Mouse (Mus musculus) layer of hippocampus, adult 2 months (tissue): ENCODE data around the gene Prrt1. TPM values are rescaled to one million over a fixed set of nuclear protein-coding genes. Genes with fewer than 3 reads are reported as not detected.

Experiments used
- DNase-seq, 2 experiments: peaks; one replicate each; pipeline ENCODE4 v3.0.0; 2022; ENCODE audit warnings: low spot score in 2 of 2
- H3K27ac ChIP-seq: fragments of 200-600 bp; 2 replicates; pipeline ENCODE4 v1.8.1; 2022
- H3K4me3 ChIP-seq: fragments of 200-600 bp; 2 replicates; pipeline ENCODE4 v1.8.1; 2022; ENCODE audit warnings: mild to moderate bottlenecking
- CTCF ChIP-seq: fragments of 200-600 bp; conservative IDR thresholded peaks from 2 replicates; pipeline ENCODE4 v1.8.1; 2022; ENCODE audit warnings: antibody characterized with exemption, mild to moderate bottlenecking, moderate library complexity
- total RNA-seq, 2 experiments: library from RNA; stranded (reverse); gene quantifications; 2 replicates each; pipeline ENCODE4 v1.2.3; 2021

Gene Prrt1
- total RNA-seq, 2 experiments from 2014 or later: 276 to 305 TPM

DNA sequence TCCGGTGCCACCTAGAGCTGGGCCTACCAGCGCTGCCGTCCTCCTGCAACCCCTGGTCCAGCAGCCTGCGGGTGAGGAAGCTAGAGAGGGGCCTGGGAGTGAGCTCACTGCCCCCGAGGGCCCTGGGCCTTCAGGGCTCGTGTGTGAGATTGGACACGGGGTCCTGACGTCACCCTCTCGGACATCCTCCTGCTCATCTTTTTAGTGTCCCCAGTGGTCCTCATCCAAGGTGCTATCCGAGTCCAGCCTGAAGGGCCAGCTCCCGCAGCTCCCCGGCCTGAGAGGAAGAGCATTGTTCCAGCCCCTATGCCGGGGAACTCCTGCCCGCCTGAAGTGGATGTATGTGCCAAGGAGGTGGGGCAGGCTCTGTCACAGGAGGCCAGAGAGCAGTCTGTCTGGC, 21.4 kb downstream of the Prrt1 start:
- H3K27ac ChIP-seq: peak overlapping the region; percentile 95
- peak overlapping the region; percentile 26; the same call in 1 of the 2 replicates for H3K4me3 ChIP-seq
- DNase-seq: no peak
- TF ChIP-seq CTCF: no peak

DNA sequence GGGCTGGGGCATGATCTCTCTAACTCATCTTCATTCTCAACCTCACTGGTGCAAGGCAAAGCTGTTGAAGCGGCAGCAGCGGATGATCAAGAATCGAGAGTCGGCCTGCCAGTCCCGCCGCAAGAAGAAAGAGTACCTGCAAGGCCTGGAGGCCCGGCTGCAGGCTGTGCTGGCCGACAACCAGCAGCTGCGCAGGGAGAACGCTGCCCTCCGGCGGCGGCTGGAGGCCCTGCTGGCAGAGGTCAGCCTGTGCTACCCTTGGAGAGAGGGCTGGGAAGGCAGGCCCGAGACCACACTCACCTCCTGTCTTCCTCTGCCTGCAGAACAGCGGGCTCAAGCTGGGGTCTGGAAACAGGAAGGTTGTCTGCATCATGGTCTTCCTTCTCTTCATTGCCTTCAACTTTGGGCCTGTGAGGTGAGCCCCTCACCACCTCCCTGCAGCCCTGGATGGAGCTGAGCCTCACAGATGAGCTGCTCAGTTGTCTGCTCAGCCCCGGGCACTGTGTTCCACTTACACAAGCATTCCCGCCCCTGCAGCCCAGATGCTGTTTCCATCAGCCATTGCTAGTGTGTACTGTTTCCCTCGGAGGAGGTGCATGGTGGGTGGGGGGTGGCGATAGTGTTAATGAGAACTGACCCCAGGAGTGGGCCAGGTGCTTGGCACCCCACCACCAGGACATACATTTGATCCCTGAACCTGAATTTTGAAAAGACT, 22.3 kb downstream of the Prrt1 start:
- H3K27ac ChIP-seq: peak overlapping the region; percentile 95
- peak overlapping the region; percentile 26 for H3K4me3 ChIP-seq
- no peak for DNase-seq
- peak; percentile 71 for TF ChIP-seq CTCF

- no peak for DNase-seq
- no peak for TF ChIP-seq CTCF
- Histone ChIP-seq H3K4me3 (no peak overlapping the region), H3K27ac (peak overlapping the region; percentile 95)
These were observed 23.2 kb downstream of the Prrt1 start for GRCm38 (mm10) chr17:34652546-34652945.

DNA sequence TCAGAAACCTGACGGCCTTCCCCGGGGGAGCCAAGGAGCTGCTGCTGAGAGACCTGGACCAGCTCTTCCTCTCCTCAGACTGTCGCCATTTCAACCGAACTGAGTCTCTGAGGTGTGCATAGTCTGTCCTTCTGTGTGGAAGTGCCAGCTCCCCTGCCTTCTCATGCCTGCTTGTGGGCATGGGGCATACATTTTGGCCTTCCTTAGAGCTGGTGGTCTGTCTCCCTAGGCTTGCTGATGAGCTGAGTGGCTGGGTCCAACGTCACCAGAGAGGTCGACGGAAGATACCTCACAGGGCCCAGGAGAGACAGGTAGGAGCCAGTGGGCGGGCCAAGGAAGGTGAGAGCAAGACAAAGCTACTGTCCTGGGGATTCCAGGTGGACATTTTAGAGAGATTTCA, 23.7 kb downstream of the Prrt1 start:
- H3K4me3 ChIP-seq: no peak overlapping the region
- TF ChIP-seq CTCF: no peak
- no peak for DNase-seq
- H3K27ac ChIP-seq: peak overlapping the region; percentile 95

- Histone ChIP-seq H3K4me3 (no peak overlapping the region), H3K27ac (peak overlapping the region; percentile 95)
- peak; percentile 74 to 81 for DNase-seq
- TF ChIP-seq CTCF: peak; percentile 95
These were observed 24.5 kb downstream of the Prrt1 start for GRCm38 (mm10) chr17:34653746-34654285.

- no peak overlapping the region for H3K4me3 ChIP-seq
- DNase-seq: no peak
- TF ChIP-seq CTCF: no peak
- peak overlapping the region; percentile 83; the same call in 1 of the 2 replicates for H3K27ac ChIP-seq
These were observed 25.1 kb downstream of the Prrt1 start for GRCm38 (mm10) chr17:34654392-34654791.

DNA sequence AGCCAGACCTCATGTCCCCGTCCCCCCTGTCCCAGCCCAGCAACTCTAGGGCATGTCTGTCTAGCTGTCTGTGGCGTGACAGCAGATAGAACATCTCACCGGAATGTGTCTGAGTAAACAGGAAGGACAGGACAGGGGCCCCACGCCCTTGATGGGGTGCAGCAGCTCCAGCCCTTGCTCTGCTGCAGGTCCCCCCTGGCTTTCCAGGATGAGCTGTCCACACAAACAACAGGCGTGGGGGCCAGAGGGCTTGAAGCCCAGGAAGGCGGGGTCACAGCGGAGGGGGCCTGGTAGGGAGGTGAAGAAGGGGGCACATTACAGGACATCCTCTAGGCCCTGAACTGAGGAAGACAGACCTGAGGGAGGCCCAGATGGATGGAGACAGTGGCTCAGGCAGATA, 25.8 kb downstream of the Prrt1 start:
- Histone ChIP-seq H3K4me3 (no peak overlapping the region), H3K27ac (peak overlapping the region; percentile 83)
- no peak for TF ChIP-seq CTCF
- DNase-seq: no peak

GRCm38 (mm10) chr17:34655581-34655991, 26.3 kb downstream of the Prrt1 start:
- DNase-seq: peak in 1 of 2 experiments; percentile 68
- TF ChIP-seq CTCF: peak; percentile 55
- Histone ChIP-seq H3K27ac (peak overlapping the region; percentile 83), H3K4me3 (no peak overlapping the region)

- TF ChIP-seq CTCF: no peak
- no peak for DNase-seq
- H3K27ac ChIP-seq: peak overlapping the region; percentile 83
- H3K4me3 ChIP-seq: no peak overlapping the region
These were observed 27.3 kb downstream of the Prrt1 start for GRCm38 (mm10) chr17:34656666-34657065.

GRCm38 (mm10) chr17:34657271-34657670, 27.9 kb downstream of the Prrt1 start:
- Histone ChIP-seq H3K4me3 (no peak overlapping the region), H3K27ac (no peak overlapping the region)
- no peak for DNase-seq
- TF ChIP-seq CTCF: no peak

DNA sequence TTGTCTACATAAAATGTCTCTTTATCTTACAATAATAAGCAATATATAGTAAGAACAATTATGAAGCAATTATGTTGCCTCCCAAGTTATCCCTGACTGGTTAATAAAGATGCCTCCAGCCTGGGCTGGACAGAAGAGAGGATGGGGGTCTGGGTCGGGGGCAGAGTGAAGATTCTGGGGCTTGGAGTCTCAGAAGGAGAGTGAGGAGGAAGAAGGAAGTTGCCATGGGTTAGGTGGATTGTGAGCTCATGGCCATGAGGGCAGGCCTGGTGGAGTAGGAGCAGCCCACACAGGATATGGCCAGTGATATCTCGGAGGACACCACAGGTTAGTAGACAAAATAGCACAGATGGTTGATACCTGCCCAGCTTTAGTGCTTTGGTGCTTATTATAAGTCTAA, 28.8 kb downstream of the Prrt1 start:
- Histone ChIP-seq H3K4me3 (no peak overlapping the region), H3K27ac (no peak overlapping the region)
- TF ChIP-seq CTCF: no peak
- no peak for DNase-seq

GRCm38 (mm10) chr17:34658591-34658990, 29.3 kb downstream of the Prrt1 start:
- H3K4me3 ChIP-seq: no peak overlapping the region
- DNase-seq: no peak
- no peak overlapping the region for H3K27ac ChIP-seq
- TF ChIP-seq CTCF: no peak

DNA sequence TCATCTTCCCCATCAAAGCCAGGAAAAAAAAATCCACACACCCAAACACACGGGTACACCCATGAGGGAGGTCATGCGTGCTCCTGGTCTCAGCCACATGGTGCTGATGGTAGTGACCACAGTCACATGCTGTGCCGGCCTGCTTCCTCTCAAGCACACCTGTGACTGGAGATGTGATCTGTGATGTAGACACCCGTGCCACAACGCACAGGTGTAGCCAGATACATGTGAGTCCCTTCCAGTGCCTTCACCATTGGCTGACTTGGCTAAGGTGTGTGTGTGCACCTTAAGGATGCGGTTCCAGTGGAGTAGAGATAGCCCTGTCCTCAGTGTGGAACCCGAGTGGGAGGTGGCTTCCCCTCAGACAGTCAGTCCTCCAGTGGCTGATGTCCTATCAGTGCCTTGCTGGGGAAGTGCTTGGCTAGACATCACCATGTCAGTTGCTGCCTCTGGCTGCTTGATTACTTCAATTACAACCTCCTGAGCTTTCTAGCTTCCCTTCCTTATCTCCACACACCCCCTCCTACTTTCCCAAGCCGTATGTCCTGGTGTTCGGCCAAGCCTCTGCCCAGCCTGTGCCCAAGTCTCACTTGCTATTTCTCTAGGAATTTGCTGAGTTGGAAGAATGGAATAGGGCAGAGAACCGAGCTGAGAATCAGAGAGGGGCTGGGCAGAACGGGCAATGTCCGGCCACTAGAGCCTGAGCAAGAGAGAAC, 30.0 kb downstream of the Prrt1 start:
- Histone ChIP-seq H3K4me3 (no peak overlapping the region), H3K27ac (peak overlapping the region; percentile 28; the same call in 1 of the 2 replicates)
- DNase-seq: no peak
- TF ChIP-seq CTCF: no peak
